Mouse (Mus musculus): ENCODE data around the gene Npy. TPM values are rescaled to one million over a fixed set of nuclear protein-coding genes. Genes with fewer than 3 reads are reported as not detected.

Gene Npy
- polyA plus RNA-seq (2017; shearing (Covaris generic)) = not detected

DNA sequence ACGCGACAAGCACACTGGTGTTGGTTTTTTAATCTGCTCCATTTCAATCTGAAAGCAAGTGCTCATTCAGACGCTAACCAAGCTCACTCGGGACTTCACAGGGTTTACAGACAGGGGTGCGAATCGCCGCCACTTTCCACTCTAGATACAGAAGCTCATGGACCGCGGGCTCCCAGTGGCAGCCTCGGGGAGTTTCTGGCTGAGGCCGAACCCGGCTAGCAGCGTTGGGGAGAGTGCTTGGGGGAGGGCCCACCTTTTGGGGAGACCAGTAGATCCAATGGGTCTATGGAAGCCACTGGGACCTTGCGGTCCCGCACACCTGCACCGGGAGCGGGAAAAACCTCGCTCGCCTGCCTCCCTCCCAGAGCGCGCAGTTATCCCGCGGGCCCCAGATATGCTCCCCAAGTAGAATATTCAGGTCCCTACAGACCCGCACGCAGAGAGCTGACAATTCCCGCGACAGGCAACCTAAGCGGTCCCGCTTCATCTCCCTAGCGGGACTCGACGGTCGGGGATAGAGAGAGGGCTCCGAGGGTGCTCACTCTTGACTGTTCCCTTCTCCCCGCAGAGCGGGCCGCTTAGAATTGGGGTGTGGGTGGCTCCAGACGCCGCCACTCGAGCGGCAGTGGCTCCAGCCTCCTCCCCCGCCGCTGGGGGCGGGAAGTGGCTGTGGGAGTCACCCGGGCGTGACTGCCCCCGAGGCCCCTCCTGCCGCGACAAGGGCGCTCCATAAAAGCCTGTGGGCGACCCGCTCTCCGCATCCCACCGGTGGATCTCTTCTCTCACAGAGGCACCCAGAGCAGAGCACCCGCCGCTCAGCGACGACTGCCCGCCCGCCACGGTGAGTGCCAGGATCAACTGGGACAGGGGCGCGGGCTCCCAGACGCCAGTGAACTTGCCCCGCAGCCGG, at the start of gene Npy:
Npy (plus strand) TSS at position 750 of the 910 bp plus-strand sequence.
- no peak for ATAC-seq

DNA sequence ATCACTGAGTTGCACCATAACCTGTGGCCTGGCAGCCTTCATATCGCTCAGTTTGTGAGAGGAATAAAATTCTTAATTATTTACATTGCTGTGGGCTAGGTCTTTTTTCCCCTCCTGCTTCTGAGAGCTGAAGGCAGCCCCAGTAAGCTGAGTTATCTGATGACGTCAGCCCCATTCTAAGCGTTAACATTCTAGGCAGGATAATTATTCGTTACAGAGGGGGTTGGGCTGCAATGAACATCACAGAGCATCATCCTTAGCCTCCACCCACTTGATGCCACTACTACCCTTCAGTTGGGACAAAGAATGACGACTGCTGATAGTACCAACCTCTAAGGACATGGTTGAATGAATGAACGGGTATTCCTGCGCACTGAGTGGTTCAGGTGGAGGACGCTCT, 47.5 kb upstream of the Npy start:
- ATAC-seq = no peak

DNA sequence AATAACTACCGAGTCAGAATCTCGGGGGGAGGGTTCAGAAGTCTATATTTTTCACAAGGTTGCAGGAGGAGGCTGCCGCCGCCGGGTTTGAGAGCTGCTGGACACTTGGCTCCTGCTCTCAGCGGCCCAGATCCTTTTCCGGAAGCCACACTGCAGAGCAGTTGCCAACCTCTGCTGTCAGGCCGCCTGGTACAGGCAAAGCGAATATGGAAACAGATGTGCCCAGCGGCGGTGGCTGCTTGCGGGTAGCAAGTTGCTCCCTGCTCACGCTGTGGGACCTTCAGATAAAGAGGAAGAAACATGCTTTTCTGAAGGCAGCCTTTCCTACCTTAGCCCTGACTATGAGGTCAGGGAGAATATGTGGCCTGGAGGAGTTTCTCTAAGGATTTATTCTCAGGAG, 44.4 kb upstream of the Npy start:
- ATAC-seq = no peak

DNA sequence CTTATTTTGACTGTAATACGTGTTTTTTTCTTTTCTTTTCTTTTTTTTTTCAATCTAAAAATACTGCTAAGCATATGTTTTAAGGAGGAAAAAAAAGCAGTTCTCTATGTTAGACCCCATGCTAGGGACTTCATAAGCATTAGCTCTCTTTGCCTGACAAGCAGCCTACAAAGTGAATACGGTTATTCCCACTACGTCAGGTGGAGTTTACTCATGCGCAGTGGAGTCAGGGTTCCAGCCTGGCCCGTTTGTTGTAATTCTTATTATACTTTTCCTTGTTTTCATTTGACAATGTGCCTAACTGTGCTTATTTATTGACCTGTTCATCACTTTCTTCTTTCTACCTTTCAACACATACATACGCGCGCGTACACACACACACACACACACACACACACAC, 43.8 kb upstream of the Npy start:
- no peak for ATAC-seq

DNA sequence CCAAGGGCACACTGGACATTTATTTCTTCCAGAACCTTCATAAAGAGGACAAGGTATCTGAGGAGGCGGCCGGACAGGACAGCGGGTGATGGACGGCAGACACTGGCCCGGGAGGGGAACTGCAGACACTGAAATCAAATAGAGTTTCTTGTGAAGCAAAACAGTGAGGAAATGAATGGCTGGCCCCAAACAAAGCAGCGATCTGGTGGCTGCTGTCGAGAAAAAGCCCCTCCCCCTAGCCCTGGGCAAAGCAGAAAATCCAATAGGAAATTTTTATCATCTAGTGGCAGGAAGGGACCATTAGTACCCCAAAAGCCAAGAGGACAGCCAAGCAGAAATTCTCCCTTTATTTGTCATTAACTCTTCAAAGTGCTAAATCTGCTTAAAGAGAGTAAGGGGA, 42.9 kb upstream of the Npy start:
- ATAC-seq = no peak

DNA sequence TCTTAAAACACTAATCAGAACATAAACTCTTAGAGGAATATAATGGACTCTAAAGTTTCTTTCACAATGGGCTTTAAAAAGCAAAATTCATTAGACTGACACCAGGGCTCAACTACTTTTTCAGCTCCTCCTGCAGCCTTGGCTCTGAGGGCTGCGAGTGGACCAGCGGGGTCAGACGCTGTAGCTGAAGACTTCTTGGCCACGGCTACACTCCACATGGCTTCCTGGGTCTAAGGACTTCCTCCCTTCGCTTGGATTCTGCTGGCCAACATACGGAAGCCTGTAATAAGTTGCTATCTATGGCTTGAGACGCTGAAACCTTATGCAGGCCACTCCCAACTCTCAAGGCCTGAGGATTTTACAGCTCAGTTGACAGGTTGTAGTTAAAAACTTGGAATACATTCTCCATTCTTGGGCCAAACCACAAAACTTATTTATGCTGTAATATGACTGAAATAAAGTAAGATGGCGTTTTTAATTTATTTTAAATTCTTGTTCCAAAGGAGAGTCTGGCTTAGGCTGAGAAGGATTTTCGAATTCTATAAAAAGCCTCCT, 41.6 kb upstream of the Npy start:
- no peak for ATAC-seq

DNA sequence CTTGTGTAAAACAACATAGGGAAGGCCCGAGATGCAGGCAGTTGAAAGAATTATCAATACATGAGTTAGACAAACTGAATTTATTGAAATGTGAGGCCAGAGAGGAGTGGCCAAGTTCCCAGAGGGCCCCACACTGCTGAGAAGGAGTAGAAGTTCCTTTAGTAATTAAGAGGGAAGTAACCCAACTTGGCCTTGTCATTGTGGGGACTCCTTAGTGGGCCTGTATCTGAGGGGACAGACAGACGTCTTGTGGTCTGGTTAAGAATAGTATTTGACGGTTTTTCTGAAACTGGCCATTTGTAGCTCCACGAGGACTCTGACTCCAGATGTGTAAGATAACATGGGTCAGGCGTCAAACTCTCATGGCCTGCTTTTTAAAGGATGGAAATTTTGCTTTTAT, 40.7 kb upstream of the Npy start:
- ATAC-seq = no peak

DNA sequence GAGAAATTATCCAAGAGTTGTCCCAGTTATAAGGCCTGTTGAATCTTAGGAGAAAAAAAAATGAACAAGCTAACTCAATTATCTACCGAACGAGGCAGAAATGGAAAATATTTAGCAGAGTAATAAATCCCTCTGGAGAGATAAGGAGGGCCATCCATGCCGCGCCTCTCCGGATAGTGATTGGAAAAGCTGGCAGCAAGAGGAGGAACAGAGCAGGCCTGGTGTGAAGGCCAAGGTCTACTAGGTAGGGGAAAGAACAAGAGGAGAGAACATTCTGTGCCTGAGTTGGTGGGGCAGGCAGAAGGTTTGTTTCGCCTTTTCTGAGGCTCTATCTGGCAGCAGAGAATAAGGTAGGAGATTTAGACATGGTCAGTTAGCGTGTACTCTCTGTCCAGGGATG, 39.8 kb upstream of the Npy start:
- no peak for ATAC-seq

DNA sequence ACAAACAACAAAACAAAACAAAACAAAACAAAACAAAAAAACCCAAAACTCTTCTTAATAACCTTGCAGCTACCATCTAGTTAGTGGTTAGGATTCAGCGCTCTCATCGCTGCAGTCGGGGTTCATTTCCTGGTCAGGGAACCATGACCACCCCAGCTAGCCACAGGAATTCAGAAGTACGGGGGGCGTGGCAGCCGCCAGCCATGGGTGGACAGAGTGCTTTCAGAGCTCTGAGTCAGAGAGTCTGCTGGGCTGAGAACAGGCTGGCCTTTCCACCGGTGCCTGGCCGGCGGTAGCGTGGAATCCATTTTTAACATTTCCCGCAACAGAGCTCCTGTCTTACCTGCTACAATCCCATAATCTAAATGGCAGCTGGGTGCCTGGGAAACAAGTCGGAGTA, 30.0 kb upstream of the Npy start:
- ATAC-seq = no peak

DNA sequence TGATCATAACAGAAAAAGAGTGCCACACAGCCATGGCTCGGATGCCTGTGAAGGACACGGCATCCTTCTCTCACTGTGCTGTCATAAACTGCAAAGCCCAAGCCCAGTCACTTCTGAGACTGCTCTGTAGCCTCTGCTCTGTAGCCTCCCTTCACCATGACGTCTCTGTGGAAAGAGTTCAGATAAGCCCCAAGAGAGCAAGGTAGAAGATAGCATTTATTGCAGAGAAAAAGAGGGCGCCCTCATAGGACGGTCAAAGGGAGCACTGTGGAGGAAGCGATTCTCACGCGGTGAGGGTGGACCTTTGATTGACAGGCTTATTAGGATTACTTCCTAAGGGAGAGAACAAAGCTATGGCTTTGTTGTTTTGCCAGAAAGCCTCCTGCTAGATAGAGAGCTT, 18.4 kb upstream of the Npy start:
- no peak for ATAC-seq

DNA sequence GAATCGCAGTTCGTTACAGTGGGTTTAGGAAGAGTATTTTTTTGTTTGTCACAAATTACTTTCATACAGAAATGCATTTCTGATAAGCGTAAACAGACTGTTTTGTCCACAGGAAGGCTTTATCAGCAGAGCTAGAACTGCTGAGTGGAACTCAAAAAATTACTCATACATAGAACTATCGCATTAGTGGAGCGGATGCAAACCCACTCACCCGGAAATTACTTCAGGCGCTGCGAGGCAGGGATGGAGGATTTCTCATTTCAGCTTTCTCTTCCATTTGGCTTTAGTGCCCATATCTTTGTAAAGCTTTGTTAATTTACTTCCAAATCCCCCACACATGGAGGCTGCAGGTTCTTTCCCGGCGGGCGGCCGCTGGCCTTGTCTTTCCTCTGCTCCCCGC, 14.4 kb upstream of the Npy start:
- ATAC-seq = no peak

DNA sequence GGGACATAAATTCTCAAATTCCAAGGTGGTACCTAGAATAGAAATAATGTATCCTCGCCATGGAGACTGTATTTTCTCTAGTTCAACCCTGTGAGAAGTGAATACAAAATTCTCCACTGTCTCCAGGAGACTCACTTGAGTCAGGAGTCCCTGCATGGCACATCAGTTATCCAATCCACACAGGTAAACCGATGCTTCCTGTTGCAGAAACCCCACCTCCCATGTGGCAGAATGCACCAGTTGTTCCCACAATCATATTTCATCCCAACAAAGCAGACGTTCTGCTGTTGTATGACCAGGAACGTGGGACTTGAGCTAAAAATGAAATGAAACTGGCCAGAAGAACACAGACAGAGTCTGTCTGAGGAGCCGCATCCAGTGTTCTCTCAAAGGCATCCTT, 5.3 kb upstream of the Npy start:
- ATAC-seq = no peak

DNA sequence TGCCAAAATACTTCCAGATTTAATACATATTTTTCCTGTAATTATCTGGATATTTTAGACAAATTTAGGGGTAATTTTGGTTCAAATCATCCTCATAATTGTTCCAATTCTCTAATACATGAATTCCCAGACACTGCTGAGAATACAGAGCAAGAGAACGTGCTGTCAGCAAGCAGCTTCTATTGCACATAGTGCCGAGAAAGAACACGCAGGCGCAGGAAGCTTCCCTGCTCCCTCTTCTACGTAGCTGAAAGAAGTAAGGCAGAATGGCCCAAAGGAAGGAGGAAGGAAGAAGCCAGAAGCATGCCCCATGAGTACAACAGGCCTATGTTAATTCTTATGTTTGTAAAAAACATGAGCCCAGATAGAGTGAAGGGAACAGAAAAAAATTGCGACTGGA, 4.9 kb upstream of the Npy start:
- ATAC-seq = no peak

DNA sequence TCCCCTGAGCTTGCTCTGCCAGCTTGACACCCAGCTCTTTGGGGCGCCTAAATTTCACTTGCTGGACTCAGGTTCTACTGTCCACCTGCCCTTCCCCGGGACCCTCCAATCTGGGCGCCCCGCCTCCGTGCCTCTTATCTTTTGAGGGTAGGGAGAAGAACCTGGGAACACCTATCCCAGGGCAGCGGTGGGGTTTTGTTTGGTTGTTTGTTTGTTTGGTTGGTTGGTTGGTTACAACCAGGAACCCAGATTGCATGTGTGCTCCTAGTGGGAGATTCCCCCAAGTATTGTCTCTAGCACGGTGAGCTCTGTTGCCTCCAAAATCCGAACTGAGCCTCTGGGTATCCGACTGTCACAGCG, 341 bp downstream of the Npy start:
- no peak for ATAC-seq

DNA sequence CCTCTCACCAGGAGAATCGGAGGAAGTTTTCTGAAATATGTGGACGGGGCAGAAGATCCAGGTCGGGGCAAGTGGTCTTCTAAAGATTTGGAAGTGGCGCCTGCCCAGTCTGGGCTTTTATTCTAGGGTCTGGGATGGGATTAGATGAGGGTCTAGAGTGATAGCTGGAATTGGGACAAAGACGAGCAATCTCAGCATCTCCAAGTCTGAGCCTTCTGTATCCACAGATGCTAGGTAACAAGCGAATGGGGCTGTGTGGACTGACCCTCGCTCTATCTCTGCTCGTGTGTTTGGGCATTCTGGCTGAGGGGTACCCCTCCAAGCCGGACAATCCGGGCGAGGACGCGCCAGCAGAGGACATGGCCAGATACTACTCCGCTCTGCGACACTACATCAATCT, 861 bp downstream of the Npy start:
- no peak for ATAC-seq

DNA sequence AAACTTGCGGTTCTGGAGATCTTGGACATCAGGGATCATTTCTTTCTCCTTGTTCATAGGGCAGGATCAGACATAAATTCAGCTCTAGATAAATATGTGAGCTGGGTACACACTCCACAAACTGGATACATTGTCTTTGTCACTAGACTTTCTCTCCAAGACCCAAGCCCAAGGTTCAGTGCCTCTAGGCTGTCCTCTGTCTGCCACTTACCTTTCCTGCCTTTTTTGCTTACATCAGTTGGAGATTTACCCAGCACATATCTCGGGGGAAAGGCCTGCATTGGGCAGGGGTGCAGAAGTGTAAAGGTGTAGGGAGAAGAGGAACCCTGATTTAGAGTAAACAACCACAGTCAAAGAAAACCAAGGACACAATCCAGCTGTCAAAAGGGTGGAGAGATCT, 1.3 kb downstream of the Npy start:
- no peak for ATAC-seq

DNA sequence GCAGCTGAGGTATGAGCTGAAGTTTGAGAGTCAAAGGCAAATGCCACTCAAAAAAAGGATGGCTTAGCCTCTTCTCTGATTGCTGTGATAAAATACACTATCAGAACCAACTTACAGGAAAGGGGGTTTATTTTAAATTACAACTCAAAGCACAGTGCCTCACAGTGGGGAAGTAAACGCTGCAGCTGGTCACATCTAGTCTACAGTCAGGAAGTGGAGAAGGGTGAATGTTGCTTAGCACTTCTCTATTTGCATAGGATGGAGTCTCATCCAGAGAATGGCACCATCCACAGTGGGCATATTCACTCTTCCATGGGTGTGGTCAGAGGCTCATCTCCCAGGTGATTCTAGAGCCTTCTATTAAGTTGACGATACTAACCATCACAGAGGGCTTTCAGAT, 9.1 kb downstream of the Npy start:
- ATAC-seq = no peak

DNA sequence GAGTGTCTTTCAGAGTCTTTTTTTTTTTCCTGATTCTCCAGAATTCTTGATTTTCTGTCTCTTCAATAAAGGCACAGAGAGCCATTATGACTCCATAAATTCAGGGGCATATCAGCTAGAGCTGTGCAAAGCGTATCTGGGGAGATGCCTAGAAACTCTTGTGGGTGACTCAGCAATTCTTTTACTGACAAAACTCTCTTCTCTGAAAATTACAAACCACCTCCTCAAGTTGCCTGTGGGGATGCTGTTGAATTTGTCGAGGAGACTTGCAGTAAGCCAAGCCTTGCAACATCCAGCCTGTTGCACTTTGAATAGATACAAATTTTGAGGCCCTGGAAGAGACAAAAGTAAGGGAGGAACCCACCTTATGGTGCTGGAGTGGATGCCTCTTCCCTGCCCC, 34.3 kb downstream of the Npy start:
- no peak for ATAC-seq

DNA sequence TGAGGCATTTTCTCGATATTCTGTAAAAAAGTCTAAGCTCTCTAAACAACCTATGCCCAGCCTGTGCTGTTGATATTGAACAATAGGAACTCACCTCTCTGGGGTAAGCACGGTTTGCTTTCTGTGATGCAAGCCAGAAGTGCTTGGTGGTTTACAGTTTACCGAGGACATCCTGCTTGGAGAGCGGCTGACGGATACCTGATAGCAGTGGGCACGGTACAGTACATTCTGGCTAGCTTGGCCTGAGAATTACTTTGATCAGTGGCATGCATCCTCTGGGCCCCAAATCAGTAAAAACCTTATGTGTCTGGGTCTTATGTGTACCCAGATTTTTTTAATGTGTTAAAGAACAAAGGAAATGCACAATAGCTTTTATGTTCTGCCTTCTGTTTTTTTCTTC, 45.1 kb downstream of the Npy start:
- no peak for ATAC-seq

DNA sequence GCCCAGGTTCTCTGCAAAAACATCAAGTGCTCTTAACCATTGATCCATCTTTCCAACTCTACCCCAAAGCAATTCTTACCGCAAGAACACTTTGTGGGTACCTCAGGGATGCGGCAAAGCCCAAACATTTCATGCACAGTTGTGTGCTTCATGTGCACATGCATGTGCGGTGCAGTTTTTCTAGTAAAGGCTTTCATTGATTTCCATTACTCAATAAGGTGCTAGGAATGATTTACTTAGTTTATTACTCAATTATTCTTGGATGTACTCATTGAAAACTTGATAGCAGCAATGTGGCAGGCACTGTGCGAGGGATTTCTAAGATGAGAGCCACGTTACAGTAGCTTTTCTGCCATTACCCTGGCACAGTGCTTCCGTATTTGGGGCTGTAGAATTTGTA, 48.6 kb downstream of the Npy start:
- ATAC-seq = no peak

DNA sequence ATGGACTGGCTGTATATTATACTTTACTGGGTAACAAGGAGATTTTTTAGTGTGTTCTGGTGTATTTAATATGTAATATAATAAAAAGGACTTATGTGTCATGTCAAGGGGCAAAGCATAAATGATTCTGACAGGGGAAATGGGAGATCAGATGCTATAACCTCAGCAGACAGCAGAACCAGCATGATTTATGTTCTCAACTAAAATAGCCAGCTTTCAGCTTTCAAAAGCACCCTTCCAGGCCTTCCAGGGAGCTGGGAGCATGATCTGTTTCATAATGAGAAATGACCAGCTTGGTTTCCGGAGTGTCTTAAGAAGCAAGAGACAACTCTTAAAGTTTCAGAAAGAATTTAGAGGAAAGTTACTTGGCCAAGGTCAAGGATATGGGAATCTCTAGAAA, 51.0 kb downstream of the Npy start:
- no peak for ATAC-seq

DNA sequence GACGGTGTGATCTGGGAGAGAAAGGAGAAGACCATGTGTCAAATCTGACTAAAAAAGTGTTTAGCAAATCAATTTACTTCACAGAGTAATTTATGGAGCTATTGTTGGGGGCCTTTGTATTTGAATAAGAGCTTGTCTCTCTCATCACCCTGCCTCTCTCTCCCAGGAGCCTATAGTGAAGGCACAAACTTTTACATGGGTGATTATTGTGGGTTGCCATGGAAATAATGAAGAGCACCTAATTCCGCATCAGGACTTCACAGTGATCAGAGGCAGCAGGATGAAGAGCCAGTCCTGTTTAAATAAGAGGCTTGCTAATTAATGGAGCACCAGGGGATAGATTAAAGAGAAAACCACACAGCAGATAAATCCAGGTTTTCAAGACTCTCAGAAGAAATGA, 52.6 kb downstream of the Npy start:
- no peak for ATAC-seq

DNA sequence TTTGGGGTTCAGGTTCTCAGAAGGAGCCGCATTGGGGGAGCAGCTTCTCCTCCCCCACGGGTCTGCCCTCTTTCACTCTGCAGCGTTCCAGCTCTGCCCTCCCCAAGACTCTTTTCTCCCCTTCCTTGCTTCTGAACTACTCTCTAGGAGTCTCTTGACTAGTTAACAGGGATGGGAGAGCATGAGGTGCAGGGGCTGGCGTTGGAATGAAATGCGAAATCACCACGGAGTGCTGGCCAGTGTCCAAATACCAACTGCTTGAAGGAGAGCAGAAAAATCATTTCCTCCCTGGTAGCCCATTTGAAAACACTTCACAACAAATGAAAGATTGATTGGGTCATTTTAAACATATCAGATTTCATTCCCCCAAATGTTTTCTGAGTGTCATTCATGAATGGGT, 53.3 kb downstream of the Npy start:
- ATAC-seq = no peak
